In genomic region chr4:106707957-106708356, GRCm38 (mm10) we compare ENCODE assay signal across 10 mouse cellular contexts. TPM values are rescaled to one million over a fixed set of nuclear protein-coding genes. Genes with fewer than 3 reads are reported as not detected.
DNase-seq lines count a peak whose midpoint lies in the region; ATAC-seq and TF ChIP-seq lines count a peak whose summit lies in the region.
"Had no signal": no experiment of that assay in that cellular context is flagged by ENCODE, and none has a peak within 500 bp of the region (broad histone marks: within the 10 kb centered on the region; RNA-seq: fewer than 3 reads in every experiment).

No protein-coding gene starts in this region.

- H3K4me1 ChIP-seq in heart, embryonic 13.5 days = peaks cover 21% of the 10 kb centered on the region
- no peaks in the 10 kb centered on the region for H3K4me1 ChIP-seq in heart, adult 2 months (ENCODE audit: control insufficient read depth, insufficient read depth, low read length)
- H3K4me1 ChIP-seq in embryonic facial prominence, embryonic 13.5 days = peaks cover 25% of the 10 kb centered on the region; the same call in 1 of the 2 replicates
- H3K4me1 ChIP-seq in liver, embryonic 13.5 days (replicated peaks) = peaks cover 8% of the 10 kb centered on the region; the same call in 1 of the 2 replicates

- H3K27me3 ChIP-seq in heart, embryonic 13.5 days (replicated peaks) = peaks cover 35% of the 10 kb centered on the region
- no peaks in the 10 kb centered on the region for H3K27me3 ChIP-seq in heart, adult 2 months (ENCODE audit: control insufficient read depth, insufficient read depth, low read length)
- H3K27me3 ChIP-seq in embryonic facial prominence, embryonic 13.5 days = no peaks in the 10 kb centered on the region
- H3K27me3 ChIP-seq in liver, embryonic 13.5 days = peaks cover 8% of the 10 kb centered on the region; the same call in 1 of the 2 replicates

- intact Hi-C loops in heart, adult 2 months (cut with DNase I) = loop anchor here (1.0 kb wide), 2 partner anchors 77 to 94 kb away; no protein-coding TSS in a partner anchor

- 0 out of 2 replicates have a peak overlapping the region, but pooled peaks have one; percentile 5 for H3K27ac ChIP-seq in heart, embryonic 13.5 days (replicated peaks)
- no peak overlapping the region for H3K27ac ChIP-seq in heart, adult 2 months
- H3K27ac ChIP-seq in embryonic facial prominence, embryonic 13.5 days = no peak overlapping the region
- no peak overlapping the region for H3K27ac ChIP-seq in liver, embryonic 13.5 days

- peak overlapping the region; percentile 30 for H3K4me3 ChIP-seq in heart, embryonic 13.5 days
- no peak overlapping the region for H3K4me3 ChIP-seq in heart, adult 2 months
- H3K4me3 ChIP-seq in embryonic facial prominence, embryonic 13.5 days = peak overlapping the region; percentile 18; the same call in 1 of the 2 replicates
- no peak overlapping the region for H3K4me3 ChIP-seq in liver, embryonic 13.5 days (replicated peaks)

- no peak for TF ChIP-seq EP300 in heart, adult 2 months (IDR thresholded peaks at IDR 0.05; ENCODE audit: insufficient read depth, low read depth, low read length)

- TF ChIP-seq POLR2A in heart, adult 2 months (IDR thresholded peaks at IDR 0.05; ENCODE audit: insufficient read depth, low read depth, low read length) = no peak

- no peak for TF ChIP-seq CTCF in heart, adult 2 months (IDR thresholded peaks at IDR 0.05)

- no peaks in the 10 kb centered on the region for H3K79me2 ChIP-seq in heart, adult 2 months (replicated peaks; ENCODE audit: control insufficient read depth, insufficient read depth, low read length)

- H3K36me3 ChIP-seq in heart, embryonic 13.5 days = no peaks in the 10 kb centered on the region
- H3K36me3 ChIP-seq in heart, adult 2 months (ENCODE audit: control insufficient read depth, insufficient read depth, low read length) = no peaks in the 10 kb centered on the region
- no peaks in the 10 kb centered on the region for H3K36me3 ChIP-seq in embryonic facial prominence, embryonic 13.5 days
- H3K36me3 ChIP-seq in liver, embryonic 13.5 days = no peaks in the 10 kb centered on the region

- no peak for ATAC-seq in heart, embryonic 13.5 days (ENCODE audit: extremely low read depth, insufficient number of reproducible peaks, low FRiP score, low TSS enrichment)
- no peak for ATAC-seq in embryonic facial prominence, embryonic 13.5 days (ENCODE audit: insufficient number of reproducible peaks, insufficient read depth, low FRiP score, low TSS enrichment, low read depth)
- ATAC-seq in liver, embryonic 13.5 days (ENCODE audit: low read depth) = peak; percentile 36; the same call in 1 of the 2 replicates
- ATAC-seq: CD4-positive, CD25-positive, alpha-beta regulatory T cell, adult 4 months had no signal

- peak overlapping the region; percentile 63 for H3K9ac ChIP-seq in heart, embryonic 13.5 days
- no peak overlapping the region for H3K9ac ChIP-seq in heart, adult 2 months (ENCODE audit: low read depth, low read length)
- H3K9ac ChIP-seq in embryonic facial prominence, embryonic 13.5 days = no peak overlapping the region
- H3K9ac ChIP-seq in liver, embryonic 13.5 days = no peak overlapping the region

- H3K9me3 ChIP-seq in heart, embryonic 13.5 days = no peaks in the 10 kb centered on the region
- no peaks in the 10 kb centered on the region for H3K9me3 ChIP-seq in embryonic facial prominence, embryonic 13.5 days
- H3K9me3 ChIP-seq in liver, embryonic 13.5 days (replicated peaks) = no peaks in the 10 kb centered on the region

- 24% methylated on average over 5 of the region's 5 CpGs for WGBS in heart, embryonic 13.5 days
- 26% methylated on average over 5 of the region's 5 CpGs for WGBS in heart, adult 2 months
- 37% methylated on average over 5 of the region's 5 CpGs for WGBS in embryonic facial prominence, embryonic 13.5 days
- WGBS in liver, embryonic 13.5 days (ENCODE audit: insufficient replicate concordance) = 18% methylated on average over 5 of the region's 5 CpGs

- peak overlapping the region; percentile 59 for H3K4me2 ChIP-seq in heart, embryonic 13.5 days
- peak overlapping the region; percentile 45 for H3K4me2 ChIP-seq in embryonic facial prominence, embryonic 13.5 days
- peak overlapping the region; percentile 4; the same call in 1 of the 2 replicates for H3K4me2 ChIP-seq in liver, embryonic 13.5 days

- no peak for DNase-seq in heart, adult 2 months
- peak; percentile 7 for DNase-seq in 416B (ENCODE audit: low read depth)
- DNase-seq in liver, embryonic 13.5 days = no peak
- no peak for DNase-seq in urinary bladder, postnatal 10 days (ENCODE audit: low spot score)
- DNase-seq in layer of hippocampus, adult 8-10 months (ENCODE audit: low spot score in 2 of 2) = no peak
- no peak for DNase-seq in spleen, postnatal 4 days (ENCODE audit: low spot score in 2 of 2)

RNA-seq across cellular contexts. Expression of gene Mroh7, which starts 22.8 kb away (rescaled TPM):
- polyA plus RNA-seq in heart, embryonic 13.5 days (2015; fragmentation: Nextera tagmentation; extraction: Ambion mirVana) = 0.43 and 0.49 TPM in 2 replicates
- total RNA-seq in heart, adult 2 months (2021) = under 1 TPM; 0.29 to 0.34 TPM
- 1.00 and 1.2 TPM in 2 replicates for polyA plus RNA-seq in heart, adult 2 months (2012; rRNA removed)
- 0.44 and 0.58 TPM in 2 replicates for polyA plus RNA-seq in embryonic facial prominence, embryonic 13.5 days (2015; fragmentation: Nextera tagmentation; extraction: Ambion mirVana)
- 0.06 and 0.15 TPM in 2 replicates for polyA plus RNA-seq in liver, embryonic 13.5 days (2015; fragmentation: Nextera tagmentation; extraction: Ambion mirVana)
- total RNA-seq in layer of hippocampus, adult 8-10 months (2022) = 1 to 10 TPM; 4.4 to 4.6 (median 4.5) TPM
- polyA plus RNA-seq: CD4-positive, CD25-positive, alpha-beta regulatory T cell, adult 4 months had no signal

RNA-seq across cellular contexts. Expression of gene Fam151a, which starts 25.7 kb away (rescaled TPM):
- 0.12 and 0.19 TPM in 2 replicates for polyA plus RNA-seq in heart, embryonic 13.5 days (2015; fragmentation: Nextera tagmentation; extraction: Ambion mirVana)
- under 1 TPM; 0.23 to 0.31 TPM for total RNA-seq in heart, adult 2 months (2021)
- polyA plus RNA-seq in heart, adult 2 months (2012; rRNA removed) = 0.31 and 0.41 TPM in 2 replicates
- 0.32 TPM in 1 of 2 replicates, not detected in the other for polyA plus RNA-seq in embryonic facial prominence, embryonic 13.5 days (2015; fragmentation: Nextera tagmentation; extraction: Ambion mirVana)
- 0.09 TPM in 1 of 2 replicates, not detected in the other for polyA plus RNA-seq in liver, embryonic 13.5 days (2015; fragmentation: Nextera tagmentation; extraction: Ambion mirVana)
- total RNA-seq in layer of hippocampus, adult 8-10 months (2022) = not detected
- total RNA-seq: layer of hippocampus, postnatal 25 days had no signal
- polyA plus RNA-seq: CD4-positive, CD25-positive, alpha-beta regulatory T cell, adult 4 months had no signal

RNA-seq across cellular contexts. Expression of gene Ttc4, which starts 29.2 kb away (rescaled TPM):
- polyA plus RNA-seq in heart, embryonic 13.5 days (2015; fragmentation: Nextera tagmentation; extraction: Ambion mirVana) = 51.2 and 63.5 TPM in 2 replicates
- total RNA-seq in heart, adult 2 months (2021) = 10 to 100 TPM; 16.9 to 18.5 TPM
- 28.7 and 43.8 TPM in 2 replicates for polyA plus RNA-seq in heart, adult 2 months (2012; rRNA removed)
- 104 and 106 TPM in 2 replicates for polyA plus RNA-seq in embryonic facial prominence, embryonic 13.5 days (2015; fragmentation: Nextera tagmentation; extraction: Ambion mirVana)
- 37.3 and 42.1 TPM in 2 replicates for polyA plus RNA-seq in liver, embryonic 13.5 days (2015; fragmentation: Nextera tagmentation; extraction: Ambion mirVana)
- total RNA-seq in layer of hippocampus, adult 8-10 months (2022) = 10 to 100 TPM; 37.4 to 64.6 (median 50.1) TPM

RNA-seq across cellular contexts. Expression of gene Pars2, which starts 57.1 kb away (rescaled TPM):
- polyA plus RNA-seq in heart, embryonic 13.5 days (2015; fragmentation: Nextera tagmentation; extraction: Ambion mirVana) = 10.4 and 13.0 TPM in 2 replicates
- 1 to 10 TPM; 4.9 to 5.9 TPM for total RNA-seq in heart, adult 2 months (2021)
- polyA plus RNA-seq in heart, adult 2 months (2012; rRNA removed) = 6.7 and 11.5 TPM in 2 replicates
- polyA plus RNA-seq in embryonic facial prominence, embryonic 13.5 days (2015; fragmentation: Nextera tagmentation; extraction: Ambion mirVana) = 14.6 and 14.8 TPM in 2 replicates
- 5.4 and 6.7 TPM in 2 replicates for polyA plus RNA-seq in liver, embryonic 13.5 days (2015; fragmentation: Nextera tagmentation; extraction: Ambion mirVana)
- 1 to 10 TPM; 5.1 to 9.5 (median 8.5) TPM for total RNA-seq in layer of hippocampus, adult 8-10 months (2022)

Comparison
In these comparisons a context has a peak if more than half of its experiments do, and no peak if none do; other contexts are left out.
1. H3K4me3 ChIP-seq: peak in heart, embryonic 13.5 days (single experiment) and embryonic facial prominence, embryonic 13.5 days (single experiment); none in heart, adult 2 months (single experiment) and liver, embryonic 13.5 days (single experiment).
2. H3K4me2 ChIP-seq: peak in every context shown above with its lines; median percentile 59 in heart, embryonic 13.5 days; 45 in embryonic facial prominence, embryonic 13.5 days; 4 in liver, embryonic 13.5 days.